8 mouse cellular contexts compared by ENCODE assay signal in genomic region chr8:44934850-44935497, GRCm38 (mm10). TPM values are rescaled to one million over a fixed set of nuclear protein-coding genes. Genes with fewer than 3 reads are reported as not detected.
DNase-seq lines count a peak whose midpoint lies in the region; ATAC-seq and TF ChIP-seq lines count a peak whose summit lies in the region.

Fat1 (plus strand) TSS chr8:44935447.

- ATAC-seq in forebrain, embryonic 12.5 days (ENCODE audit: low FRiP score) = peak; percentile 52
- ATAC-seq in heart, embryonic 13.5 days (ENCODE audit: extremely low read depth, insufficient number of reproducible peaks, low FRiP score, low TSS enrichment) = peak; percentile 64
- ATAC-seq in kidney, postnatal 0 days (replicated peaks; ENCODE audit: low FRiP score, low read depth) = peak; percentile 76
- ATAC-seq in liver, embryonic 12.5 days = peak; percentile 44; the same call in 1 of the 2 replicates
- ATAC-seq in neural tube, embryonic 14.5 days (ENCODE audit: low read depth) = peak; percentile 70

- peak within 1 kb of the TSS; percentile 76 for H3K4me2 ChIP-seq in forebrain, embryonic 12.5 days
- peak within 1 kb of the TSS; percentile 78 for H3K4me2 ChIP-seq in heart, embryonic 13.5 days
- peak within 1 kb of the TSS; percentile 79 for H3K4me2 ChIP-seq in kidney, postnatal 0 days (ENCODE audit: low read length)
- peak within 1 kb of the TSS; percentile 65 for H3K4me2 ChIP-seq in liver, embryonic 12.5 days
- H3K4me2 ChIP-seq in neural tube, embryonic 14.5 days (ENCODE audit: low read depth, low read length) = peak within 1 kb of the TSS; percentile 67

- peaks cover 41% of the 10 kb centered on the region for H3K79me2 ChIP-seq in C2C12 (ENCODE audit: control insufficient read depth, insufficient read depth)

- H3K27ac ChIP-seq in forebrain, embryonic 12.5 days = peak within 1 kb of the TSS; percentile 89
- H3K27ac ChIP-seq in heart, embryonic 13.5 days (replicated peaks) = peak within 1 kb of the TSS; percentile 95
- H3K27ac ChIP-seq in kidney, postnatal 0 days = peak within 1 kb of the TSS; percentile 92
- H3K27ac ChIP-seq in liver, embryonic 12.5 days = peak within 1 kb of the TSS; percentile 30; the same call in 1 of the 2 replicates
- peak within 1 kb of the TSS; percentile 85 for H3K27ac ChIP-seq in neural tube, embryonic 14.5 days (ENCODE audit: low read depth, low read length)

- TF ChIP-seq CTCF in C2C12 (IDR thresholded peaks at IDR 0.05; ENCODE audit: control insufficient read depth, insufficient read depth, insufficient read length) = peak; percentile 17
- TF ChIP-seq CTCF in kidney, postnatal 0 days (IDR thresholded peaks at IDR 0.05; ENCODE audit: low read depth) = peak; percentile 61

- H3K4me1 ChIP-seq in forebrain, embryonic 12.5 days = peaks cover 14% of the 10 kb centered on the region
- H3K4me1 ChIP-seq in heart, embryonic 13.5 days = peaks cover 15% of the 10 kb centered on the region
- H3K4me1 ChIP-seq in kidney, postnatal 0 days (replicated peaks; ENCODE audit: insufficient read depth, low read length) = 0 out of 2 replicates have a peak, but pooled peaks cover 5% of the 10 kb centered on the region
- H3K4me1 ChIP-seq in liver, embryonic 12.5 days = 0 out of 2 replicates have a peak, but pooled peaks cover 4% of the 10 kb centered on the region
- 0 out of 2 replicates have a peak, but pooled peaks cover 4% of the 10 kb centered on the region for H3K4me1 ChIP-seq in neural tube, embryonic 14.5 days (ENCODE audit: control insufficient read depth, insufficient read depth, low read length)

- H3K36me3 ChIP-seq in C2C12 (ENCODE audit: control insufficient read depth, insufficient read depth) = no peaks in the 10 kb centered on the region
- no peaks in the 10 kb centered on the region for H3K36me3 ChIP-seq in forebrain, embryonic 12.5 days (replicated peaks)
- no peaks in the 10 kb centered on the region for H3K36me3 ChIP-seq in heart, embryonic 13.5 days
- H3K36me3 ChIP-seq in kidney, postnatal 0 days (ENCODE audit: insufficient read depth, low read length) = no peaks in the 10 kb centered on the region
- no peaks in the 10 kb centered on the region for H3K36me3 ChIP-seq in liver, embryonic 12.5 days
- no peaks in the 10 kb centered on the region for H3K36me3 ChIP-seq in neural tube, embryonic 14.5 days (ENCODE audit: control insufficient read depth, insufficient read depth, low read length)

- peaks cover 22% of the 10 kb centered on the region for H3K79me3 ChIP-seq in C2C12 (ENCODE audit: low read depth)

- no peaks in the 10 kb centered on the region for H3K9me3 ChIP-seq in forebrain, embryonic 12.5 days
- H3K9me3 ChIP-seq in heart, embryonic 13.5 days = no peaks in the 10 kb centered on the region
- H3K9me3 ChIP-seq in kidney, postnatal 0 days (replicated peaks; ENCODE audit: low read length) = no peaks in the 10 kb centered on the region
- H3K9me3 ChIP-seq in liver, embryonic 12.5 days (replicated peaks) = no peaks in the 10 kb centered on the region
- no peaks in the 10 kb centered on the region for H3K9me3 ChIP-seq in neural tube, embryonic 14.5 days (ENCODE audit: control insufficient read depth, low read length)

- H3ac ChIP-seq in C2C12 (ENCODE audit: control insufficient read depth, insufficient read length, low read depth) = peak within 1 kb of the TSS; percentile 83

- peak within 1 kb of the TSS; percentile 68 for H3K9ac ChIP-seq in forebrain, embryonic 12.5 days
- peak within 1 kb of the TSS; percentile 91 for H3K9ac ChIP-seq in heart, embryonic 13.5 days
- peak within 1 kb of the TSS; percentile 69 for H3K9ac ChIP-seq in kidney, postnatal 0 days (ENCODE audit: low read depth, low read length)
- H3K9ac ChIP-seq in liver, embryonic 12.5 days = no peak within 1 kb of the TSS
- H3K9ac ChIP-seq in neural tube, embryonic 14.5 days (replicated peaks; ENCODE audit: low read depth, low read length) = peak within 1 kb of the TSS; percentile 61

- H3K4me3 ChIP-seq in C2C12 (ENCODE audit: insufficient read depth, poor library complexity, severe bottlenecking) = peak within 1 kb of the TSS; percentile 64
- H3K4me3 ChIP-seq in forebrain, embryonic 12.5 days (replicated peaks) = peak within 1 kb of the TSS; percentile 78
- peak within 1 kb of the TSS; percentile 73 for H3K4me3 ChIP-seq in heart, embryonic 13.5 days
- peak within 1 kb of the TSS; percentile 77 for H3K4me3 ChIP-seq in kidney, postnatal 0 days (replicated peaks; ENCODE audit: low read depth, low read length)
- H3K4me3 ChIP-seq in liver, embryonic 12.5 days = peak within 1 kb of the TSS; percentile 56
- peak within 1 kb of the TSS; percentile 72 for H3K4me3 ChIP-seq in neural tube, embryonic 14.5 days (ENCODE audit: low read depth, low read length)

- peak; percentile 63 for DNase-seq in brain, embryonic 18.5 days (ENCODE audit: low read depth, low spot score)
- DNase-seq in kidney, postnatal 0 days (ENCODE audit: low spot score) = peak; percentile 96
- DNase-seq in urinary bladder, postnatal 10 days (ENCODE audit: low spot score) = peak; percentile 83

- under 1% methylated on average over 49 of the region's 49 CpGs for WGBS in forebrain, embryonic 12.5 days
- WGBS in heart, embryonic 13.5 days = under 1% methylated on average over 49 of the region's 49 CpGs
- under 1% methylated on average over 47 of the region's 49 CpGs for WGBS in kidney, postnatal 0 days
- WGBS in liver, embryonic 12.5 days (ENCODE audit: insufficient replicate concordance) = under 1% methylated on average over 49 of the region's 49 CpGs
- WGBS in neural tube, embryonic 14.5 days = under 1% methylated on average over 44 of the region's 49 CpGs

- no peaks in the 10 kb centered on the region for H3K27me3 ChIP-seq in C2C12 (ENCODE audit: control insufficient read depth, insufficient read depth, insufficient read length)
- no peaks in the 10 kb centered on the region for H3K27me3 ChIP-seq in forebrain, embryonic 12.5 days
- peaks cover 5% of the 10 kb centered on the region; the same call in 1 of the 2 replicates for H3K27me3 ChIP-seq in heart, embryonic 13.5 days (replicated peaks)
- H3K27me3 ChIP-seq in kidney, postnatal 0 days (ENCODE audit: insufficient read depth, low read length) = no peaks in the 10 kb centered on the region
- peaks cover 68% of the 10 kb centered on the region for H3K27me3 ChIP-seq in liver, embryonic 12.5 days (replicated peaks)
- H3K27me3 ChIP-seq in neural tube, embryonic 14.5 days (ENCODE audit: control insufficient read depth, insufficient read depth, low read length) = no peaks in the 10 kb centered on the region

TF ChIP-seq in C2C12, 6 proteins besides CTCF, POLR2A, EP300 and RAD21:
- no peak for TF ChIP-seq FOSL1 (IDR thresholded peaks at IDR 0.05; ENCODE audit: insufficient read depth, low read length, poor library complexity, severe bottlenecking)
- peak; percentile 40 for TF ChIP-seq MYOD1 (IDR thresholded peaks at IDR 0.05; ENCODE audit: control insufficient read depth, insufficient read length, low read depth)

RNA-seq across cellular contexts. Expression of gene Fat1, which starts in this region (rescaled TPM):
- 24.4 TPM for polyA plus RNA-seq in C2C12 (2012; fragmentation: generic; extraction: Trizol)
- 22.2 and 22.7 TPM in 2 replicates for polyA plus RNA-seq in forebrain, embryonic 12.5 days (2016; fragmentation: Nextera tagmentation; extraction: Ambion mirVana)
- polyA plus RNA-seq in heart, embryonic 13.5 days (2015; fragmentation: Nextera tagmentation; extraction: Ambion mirVana) = 10.7 and 11.8 TPM in 2 replicates
- polyA plus RNA-seq in kidney, postnatal 0 days (2015; fragmentation: Nextera tagmentation; extraction: Ambion mirVana) = 13.3 and 15.9 TPM in 2 replicates
- polyA plus RNA-seq in liver, embryonic 12.5 days (2016; fragmentation: Nextera tagmentation; extraction: Ambion mirVana) = 1.8 TPM in 2 replicates
- polyA plus RNA-seq in neural tube, embryonic 14.5 days (2014; fragmentation: Nextera tagmentation; extraction: Ambion mirVana) = 25.8 and 26.3 TPM in 2 replicates

Comparison
In these comparisons a context has a peak if more than half of its experiments do, and no peak if none do; other contexts are left out.
1. Peak in every context shown above with its lines: DNase-seq, ATAC-seq, H3K4me3 ChIP-seq and H3K27ac ChIP-seq.
2. H3K27ac ChIP-seq: peak in every context shown above with its lines; median percentile 95 in heart, embryonic 13.5 days; 92 in kidney, postnatal 0 days; 89 in forebrain, embryonic 12.5 days; 85 in neural tube, embryonic 14.5 days; 30 in liver, embryonic 12.5 days.